Mouse (Mus musculus): ENCODE measurements around the gene Tmem212.

Gene Tmem212

GRCm38 (mm10) chr3:27840311-27840710 is 55.9 kb downstream of the Tmem212 start:
- DNase-seq = no peak

GRCm38 (mm10) chr3:27839795-27840194 is 56.4 kb downstream of the Tmem212 start:
- DNase-seq = no peak

- DNase-seq = no peak
Measured at GRCm38 (mm10) chr3:27839231-27839630, 56.9 kb downstream of the Tmem212 start.

GRCm38 (mm10) chr3:27836297-27836696 is 59.9 kb downstream of the Tmem212 start:
- DNase-seq = no peak

GRCm38 (mm10) chr3:27835786-27836185 is 60.4 kb downstream of the Tmem212 start:
- no peak for DNase-seq

- no peak for DNase-seq
Measured at GRCm38 (mm10) chr3:27828755-27829154, 67.4 kb downstream of the Tmem212 start.

GRCm38 (mm10) chr3:27827236-27827635 is 68.9 kb downstream of the Tmem212 start:
- DNase-seq = no peak

GRCm38 (mm10) chr3:27825985-27826384 is 70.2 kb downstream of the Tmem212 start:
- DNase-seq = no peak

Data from B cell, adult 2 months (primary cell).